11 mouse cellular contexts compared by ENCODE assay signal in the genomic region with DNA sequence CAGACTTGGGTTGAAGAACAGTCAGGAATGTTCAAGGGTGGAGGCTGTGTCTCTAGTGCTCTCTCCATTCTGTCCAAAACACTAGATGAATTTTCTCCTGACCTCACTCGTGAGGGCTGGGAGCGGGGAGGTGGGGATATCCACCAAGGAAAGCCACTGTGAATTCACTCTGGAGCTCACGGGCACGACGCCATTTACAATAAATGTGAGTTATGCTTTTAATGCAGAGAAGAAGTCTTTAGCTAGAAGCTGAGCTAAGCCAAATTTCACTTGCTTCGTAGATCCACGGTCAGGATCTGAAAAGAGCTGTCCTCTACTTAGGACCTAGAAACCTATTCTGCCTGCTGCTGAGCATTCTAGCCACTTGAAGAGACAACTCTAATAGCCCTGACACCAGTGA. TPM values are rescaled to one million over a fixed set of nuclear protein-coding genes. Genes with fewer than 3 reads are reported as not detected.
DNase-seq lines count a peak whose midpoint lies in the region; ATAC-seq and TF ChIP-seq lines count a peak whose summit lies in the region.
"Had no signal": no experiment of that assay in that cellular context is flagged by ENCODE, and none has a peak within 500 bp of the region (broad histone marks: within the 10 kb centered on the region; RNA-seq: fewer than 3 reads in every experiment).

No protein-coding gene starts in this region.

- TF ChIP-seq POLR2A in cortical plate, adult 2 months (IDR thresholded peaks at IDR 0.05; ENCODE audit: extremely low read depth, insufficient read depth, low read length) = no peak

- no peaks in the 10 kb centered on the region for H3K36me3 ChIP-seq in kidney, embryonic 16.5 days (ENCODE audit: insufficient read depth, low read length)
- H3K36me3 ChIP-seq in embryonic facial prominence, embryonic 14.5 days (ENCODE audit: control insufficient read depth, insufficient read depth, low read length) = no peaks in the 10 kb centered on the region
- H3K36me3 ChIP-seq: liver, embryonic 15.5 days; neural tube, embryonic 12.5 days had no signal

- TF ChIP-seq CTCF in cortical plate, adult 2 months (IDR thresholded peaks at IDR 0.05; ENCODE audit: extremely low read depth, insufficient read depth, low read length) = no peak

- H3K4me3 ChIP-seq in kidney, embryonic 16.5 days (ENCODE audit: low read length) = peak overlapping the region; percentile 67
- H3K4me3 ChIP-seq in cortical plate, adult 2 months (ENCODE audit: insufficient read depth, low read length) = peak overlapping the region; percentile 65
- peak overlapping the region; percentile 67 for H3K4me3 ChIP-seq in embryonic facial prominence, embryonic 14.5 days (ENCODE audit: low read depth, low read length)
- H3K4me3 ChIP-seq: liver, embryonic 15.5 days; neural tube, embryonic 12.5 days had no signal

- H3K27me3 ChIP-seq in kidney, embryonic 16.5 days (ENCODE audit: insufficient read depth, low read length) = peaks cover 36% of the 10 kb centered on the region
- peaks cover 48% of the 10 kb centered on the region for H3K27me3 ChIP-seq in embryonic facial prominence, embryonic 14.5 days (replicated peaks; ENCODE audit: control insufficient read depth, insufficient read depth, low read length)

- 47% methylated on average over 7 of the region's 7 CpGs for WGBS in kidney, embryonic 16.5 days
- WGBS in embryonic facial prominence, embryonic 14.5 days = 41% methylated on average over 7 of the region's 7 CpGs

- ATAC-seq in kidney, embryonic 16.5 days (ENCODE audit: low FRiP score, low TSS enrichment) = no peak
- ATAC-seq in embryonic facial prominence, embryonic 14.5 days (ENCODE audit: low read depth) = no peak
- ATAC-seq in megakaryocyte progenitor cell, adult 5-6 weeks (replicated peaks; ENCODE audit: poor library complexity) = no peak

- no peak for DNase-seq in kidney, adult 9 months
- no peak for DNase-seq in embryonic facial prominence, embryonic 14.5 days (ENCODE audit: low spot score)
- DNase-seq in mesoderm, embryonic 11.5 days (ENCODE audit: low read depth, low spot score) = peak; percentile 43
- no peak for DNase-seq in spleen, adult 18-20 months
- DNase-seq: heart, postnatal 36 days had no signal

- H3K27ac ChIP-seq in kidney, embryonic 16.5 days (ENCODE audit: low read length) = no peak overlapping the region
- 0 out of 2 replicates have a peak overlapping the region, but pooled peaks have one; percentile 37 for H3K27ac ChIP-seq in cortical plate, adult 2 months (ENCODE audit: insufficient read depth, low read length)
- H3K27ac ChIP-seq in embryonic facial prominence, embryonic 14.5 days (replicated peaks; ENCODE audit: low read depth, low read length) = no peak overlapping the region
- H3K27ac ChIP-seq: liver, embryonic 15.5 days; neural tube, embryonic 12.5 days had no signal

- H3K9me3 ChIP-seq in kidney, embryonic 16.5 days (ENCODE audit: low read length) = no peaks in the 10 kb centered on the region
- H3K9me3 ChIP-seq in embryonic facial prominence, embryonic 14.5 days (ENCODE audit: control insufficient read depth, low read length) = no peaks in the 10 kb centered on the region
- H3K9me3 ChIP-seq: liver, embryonic 15.5 days; neural tube, embryonic 12.5 days had no signal

- peak overlapping the region; percentile 92 for H3K4me2 ChIP-seq in kidney, embryonic 16.5 days (replicated peaks; ENCODE audit: low read depth, low read length)
- peak overlapping the region; percentile 97 for H3K4me2 ChIP-seq in embryonic facial prominence, embryonic 14.5 days (ENCODE audit: low read depth, low read length)
- H3K4me2 ChIP-seq: liver, embryonic 15.5 days had no signal

- peaks cover 11% of the 10 kb centered on the region for H3K4me1 ChIP-seq in kidney, embryonic 16.5 days (ENCODE audit: insufficient read depth, low read length)
- no peaks in the 10 kb centered on the region for H3K4me1 ChIP-seq in cortical plate, adult 2 months (ENCODE audit: control insufficient read depth, insufficient read depth, low read length)
- H3K4me1 ChIP-seq in embryonic facial prominence, embryonic 14.5 days (ENCODE audit: control insufficient read depth, insufficient read depth, low read length) = peaks cover 12% of the 10 kb centered on the region; the same call in 1 of the 2 replicates
- H3K4me1 ChIP-seq: liver, embryonic 15.5 days had no signal

- peak overlapping the region; percentile 80; the same call in 1 of the 2 replicates for H3K9ac ChIP-seq in kidney, embryonic 16.5 days (replicated peaks; ENCODE audit: low read length)
- H3K9ac ChIP-seq in embryonic facial prominence, embryonic 14.5 days (ENCODE audit: low read depth, low read length) = peak overlapping the region; percentile 79; the same call in 1 of the 2 replicates
- H3K9ac ChIP-seq: liver, embryonic 15.5 days; neural tube, embryonic 12.5 days had no signal

RNA-seq across cellular contexts. Expression of a gene that starts 2.1 kb away (rescaled TPM):
- 10.2 and 11.7 TPM in 2 replicates for polyA plus RNA-seq in kidney, embryonic 16.5 days (2015; fragmentation: Nextera tagmentation; extraction: Ambion mirVana)
- polyA plus RNA-seq in cortical plate, adult 2 months (2012; rRNA removed) = 7.1 TPM in 2 replicates
- 8.8 and 10.3 TPM in 2 replicates for polyA plus RNA-seq in embryonic facial prominence, embryonic 14.5 days (2014; fragmentation: Nextera tagmentation; extraction: Ambion mirVana)
- total RNA-seq in megakaryocyte progenitor cell, adult 5-6 weeks (2015) = not detected in 2 replicates
- not detected in 2 replicates for total RNA-seq in megakaryocyte progenitor cell, adult 5-6 weeks (2017)
- total RNA-seq: ES-E14 had no signal
